Mouse (Mus musculus) embryo, embryonic 11 days (tissue): ENCODE data around the gene Slc27a5.

ENCODE experiments used
- DNase-seq: peaks from one replicate; pipeline ENCODE4 v3.0.0-alpha.2; 2015

The Slc27a5 gene

DNA sequence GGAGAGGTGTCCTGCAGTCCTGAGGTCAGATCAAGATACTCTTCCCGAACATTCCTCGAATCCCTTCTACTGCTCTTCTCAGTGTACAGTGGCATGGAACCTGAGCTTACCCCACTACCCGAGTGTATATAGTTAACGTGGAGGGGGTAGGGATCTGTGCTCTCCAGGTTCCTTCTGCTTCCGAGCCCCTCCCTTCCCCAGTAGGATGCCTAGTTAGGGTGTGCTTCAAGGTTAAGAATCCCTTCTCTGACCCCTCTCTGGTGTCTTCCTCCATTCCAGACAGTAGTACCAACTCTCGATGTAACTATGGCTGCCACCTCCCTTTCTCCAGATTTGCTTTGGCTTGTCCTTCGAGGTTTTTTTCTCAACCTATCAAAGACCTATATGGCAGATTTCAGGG is 17.7 kb downstream of the Slc27a5 start:
- DNase-seq, result no peak

DNA sequence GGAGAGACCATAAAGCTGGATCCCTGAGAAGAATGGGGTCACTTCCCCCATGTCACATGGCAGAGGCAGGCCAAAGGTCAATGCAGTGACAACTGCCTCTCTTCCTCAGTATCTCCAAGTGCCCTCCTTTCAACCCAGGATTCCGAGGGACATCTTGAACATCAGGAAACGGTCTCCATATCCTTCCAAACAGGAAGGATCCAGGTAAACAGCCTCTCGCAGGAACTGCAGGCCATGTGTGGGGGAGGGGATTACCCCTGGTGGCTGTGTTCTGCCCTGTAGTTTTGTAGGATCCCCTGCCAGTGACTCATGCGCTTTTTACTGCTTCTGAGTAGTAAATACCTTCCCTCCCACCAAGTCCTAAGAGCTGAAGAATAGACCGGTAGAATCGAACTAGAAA is 18.2 kb downstream of the Slc27a5 start:
- DNase-seq, result no peak

DNA sequence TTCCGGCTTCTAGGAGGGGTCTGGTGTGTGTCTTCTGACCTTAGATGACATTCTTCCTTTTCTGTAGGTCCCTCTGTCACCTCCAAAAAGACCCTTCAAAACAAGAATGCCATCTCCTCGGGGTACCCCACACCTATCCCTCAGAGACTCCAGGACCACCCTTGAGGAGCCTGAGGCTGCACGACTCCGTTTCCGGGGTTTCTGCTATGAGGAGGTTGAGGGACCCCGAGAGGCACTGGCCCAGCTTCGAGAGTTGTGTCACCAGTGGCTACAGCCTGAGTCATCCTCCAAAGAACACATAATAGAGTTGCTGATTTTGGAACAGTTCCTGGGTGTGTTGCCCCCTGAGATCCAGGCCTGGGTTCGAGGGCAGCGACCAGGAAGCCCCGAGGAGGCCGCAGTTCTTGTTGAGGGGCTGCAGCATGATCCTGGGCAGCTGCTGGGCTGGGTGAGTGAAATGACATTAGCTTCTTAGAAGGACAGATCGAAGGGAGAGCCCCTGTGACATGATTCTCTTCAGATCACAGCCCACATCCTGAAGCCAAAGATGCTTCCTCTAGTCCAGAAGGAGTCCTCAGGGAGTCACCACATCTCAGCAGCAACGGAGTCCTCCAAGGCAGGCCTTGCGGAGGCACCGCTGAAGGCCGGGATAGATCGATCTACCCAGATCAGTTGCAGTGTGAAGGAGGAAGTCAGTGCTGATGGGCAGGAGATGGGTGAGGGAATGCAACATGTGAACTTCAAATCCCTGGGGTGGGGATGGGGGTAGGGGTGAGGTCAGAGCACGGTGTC is 18.9 kb downstream of the Slc27a5 start:
- DNase-seq, result no peak

DNA sequence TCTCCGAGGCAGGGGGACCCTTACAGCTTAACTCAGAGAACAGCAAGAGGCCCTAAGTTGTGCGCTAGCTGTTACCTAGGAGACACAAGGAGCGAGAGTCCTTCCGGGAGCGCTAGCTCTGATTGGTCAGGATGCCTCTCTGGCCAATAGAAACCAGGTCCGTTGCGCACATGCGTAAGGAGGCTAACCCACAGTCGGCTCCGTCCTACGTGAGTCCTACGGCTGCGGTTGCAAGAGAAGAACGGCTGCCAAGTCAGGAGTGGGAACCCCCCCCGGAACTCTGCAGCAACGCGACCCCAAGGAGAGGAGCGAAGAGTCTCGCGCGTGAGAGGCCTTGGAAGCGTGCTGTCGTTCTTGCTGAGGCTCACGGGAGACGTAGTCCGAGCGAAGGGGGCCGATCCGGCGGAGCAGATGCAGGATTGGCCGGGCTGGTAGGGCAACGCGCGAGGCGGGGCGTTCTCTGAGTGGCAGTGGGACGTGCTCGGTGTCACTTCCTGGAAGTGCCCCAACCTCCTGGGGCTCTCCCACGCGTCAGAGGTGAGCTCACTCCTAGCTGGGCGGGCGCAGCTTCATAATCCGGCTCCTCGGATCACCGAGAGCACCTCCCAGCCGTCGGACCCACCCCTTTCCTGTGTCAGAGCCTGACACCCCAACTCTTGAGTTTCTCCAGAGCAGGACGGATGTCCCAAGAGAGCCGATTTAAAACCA is 20.2 kb downstream of the Slc27a5 start, which contains the start of gene Zfp446:
Gene Zfp446 (plus strand): TSS at position 167 of the 708 bp plus-strand sequence.
- DNase-seq, result peak; percentile 98

DNA sequence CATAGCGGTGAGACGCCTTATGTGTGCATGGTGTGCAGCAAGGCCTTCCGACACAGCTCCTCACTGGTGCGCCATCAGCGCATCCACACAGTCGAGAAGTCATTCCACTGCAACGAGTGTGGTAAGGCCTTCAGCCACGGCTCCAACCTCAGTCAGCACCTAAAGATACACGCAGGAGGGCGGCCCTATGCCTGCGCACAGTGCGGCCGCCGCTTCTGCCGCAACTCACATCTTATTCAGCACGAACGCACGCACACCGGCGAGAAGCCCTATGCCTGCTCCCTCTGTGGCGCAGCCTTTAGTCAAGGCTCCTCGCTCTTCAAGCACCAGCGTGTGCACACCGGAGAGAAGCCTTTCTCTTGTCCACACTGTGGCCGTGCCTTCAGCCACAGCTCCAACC is 27.1 kb downstream of the Slc27a5 start:
- no peak for DNase-seq

DNA sequence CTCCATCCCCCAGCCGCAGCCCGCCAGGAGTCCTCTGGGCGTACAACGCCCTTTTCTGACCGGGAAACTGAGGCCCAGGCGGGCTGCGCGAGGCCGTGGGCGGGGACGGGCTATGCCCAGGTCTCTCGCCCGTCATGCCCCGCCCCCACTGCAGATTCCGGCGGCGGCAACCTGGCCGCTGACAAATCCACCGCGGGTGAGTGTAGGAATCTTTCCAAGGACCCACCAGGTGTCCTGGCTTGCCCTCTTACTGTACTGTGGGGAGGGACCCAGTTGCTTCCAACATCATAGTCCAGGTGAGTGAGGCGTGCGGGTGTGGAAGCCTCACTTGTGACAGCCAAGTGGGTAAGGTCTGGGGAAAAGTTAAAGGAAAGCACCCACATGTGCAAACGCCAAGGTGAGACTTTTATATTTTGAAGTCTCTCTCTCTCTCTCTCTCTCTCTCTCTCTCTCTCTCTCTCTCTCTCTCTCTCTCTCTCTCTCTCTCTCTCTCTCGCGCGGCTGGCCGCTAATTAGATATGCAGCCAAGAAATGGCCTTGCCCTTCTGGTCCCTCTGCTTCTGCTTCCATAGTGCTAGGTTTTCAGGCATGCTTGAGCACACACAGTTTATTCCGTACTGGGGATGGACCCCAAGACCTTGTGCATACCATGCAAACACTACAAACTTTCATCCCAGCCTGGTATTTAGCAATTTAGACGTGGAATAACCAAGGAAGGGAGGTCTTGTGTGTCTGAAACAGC is 31.7 kb downstream of the Slc27a5 start:
- peak; percentile 71 for DNase-seq

DNA sequence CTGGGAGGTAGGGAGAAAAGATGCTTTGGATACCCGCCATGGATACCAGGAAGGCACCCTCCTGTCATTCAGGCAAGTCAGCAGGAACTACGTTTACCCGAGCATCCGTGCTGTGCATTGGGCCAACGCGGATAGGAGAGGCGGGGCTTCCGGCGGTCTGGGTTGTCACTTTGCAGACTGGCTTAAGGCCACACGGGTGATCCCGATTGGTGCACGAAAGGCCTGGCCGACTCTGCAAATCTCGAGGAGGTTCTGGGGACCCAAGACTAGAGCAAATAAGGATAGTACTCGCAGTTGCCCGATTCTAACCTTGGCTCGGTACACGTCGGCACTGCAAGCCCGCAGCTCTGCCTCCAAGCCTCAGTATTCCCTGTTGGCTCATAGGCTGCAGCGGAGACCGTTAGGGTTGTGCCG is 32.3 kb downstream of the Slc27a5 start, which contains the start of gene Zfp324:
Gene Zfp324 (plus strand): TSS at position 161 of the 414 bp plus-strand sequence.
- DNase-seq, result peak; percentile 92

DNA sequence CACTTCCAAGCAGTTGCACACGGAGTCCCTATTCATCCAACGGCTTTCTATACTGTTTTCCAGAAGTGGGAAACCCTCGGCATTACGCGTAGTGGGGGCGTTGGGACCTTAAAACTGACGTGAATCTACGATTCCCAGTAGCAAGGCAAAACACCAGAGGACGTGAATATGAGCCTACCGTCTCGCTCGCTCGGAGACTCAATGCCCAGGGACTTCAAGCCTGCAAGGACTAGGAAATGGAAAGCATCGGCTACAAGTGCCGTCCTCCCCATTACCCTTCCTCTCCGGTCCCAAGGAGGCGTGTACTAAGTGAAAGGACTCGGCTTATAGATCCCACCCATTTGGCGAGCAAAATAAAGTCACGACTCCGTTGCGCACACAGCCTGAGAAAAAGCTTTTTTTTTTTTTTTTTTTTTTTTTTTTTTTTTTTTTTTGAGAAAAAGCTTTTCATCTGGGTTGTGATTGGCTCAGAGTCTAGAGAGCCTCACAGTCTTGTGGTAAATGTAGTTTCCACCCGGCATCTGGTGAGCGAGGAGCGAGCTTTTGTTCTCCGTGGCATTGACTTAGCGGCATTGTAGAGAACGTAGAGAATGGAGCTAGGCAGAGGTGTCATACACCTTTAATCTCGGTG is 36.4 kb downstream of the Slc27a5 start:
- DNase-seq, result peak; percentile 87

DNA sequence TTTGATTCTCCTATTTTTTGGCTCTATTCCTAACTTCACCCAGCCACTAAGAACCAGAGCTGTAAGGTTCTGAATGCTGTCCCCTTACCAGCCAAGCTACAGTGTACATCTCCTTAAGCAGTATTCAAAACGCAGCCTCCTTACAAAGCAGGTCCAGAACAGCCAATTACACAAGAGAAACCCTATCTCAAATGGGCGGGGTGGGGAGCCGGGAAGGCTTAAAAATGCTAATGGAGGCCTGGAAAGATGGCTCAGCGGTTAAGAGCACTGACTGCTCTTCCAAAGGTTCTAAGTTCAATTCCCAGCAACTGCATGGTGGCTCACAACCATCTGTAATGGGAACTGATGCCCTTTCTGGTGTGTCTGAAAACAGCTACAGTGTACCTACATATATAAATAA is 38.3 kb downstream of the Slc27a5 start:
- no peak for DNase-seq

DNA sequence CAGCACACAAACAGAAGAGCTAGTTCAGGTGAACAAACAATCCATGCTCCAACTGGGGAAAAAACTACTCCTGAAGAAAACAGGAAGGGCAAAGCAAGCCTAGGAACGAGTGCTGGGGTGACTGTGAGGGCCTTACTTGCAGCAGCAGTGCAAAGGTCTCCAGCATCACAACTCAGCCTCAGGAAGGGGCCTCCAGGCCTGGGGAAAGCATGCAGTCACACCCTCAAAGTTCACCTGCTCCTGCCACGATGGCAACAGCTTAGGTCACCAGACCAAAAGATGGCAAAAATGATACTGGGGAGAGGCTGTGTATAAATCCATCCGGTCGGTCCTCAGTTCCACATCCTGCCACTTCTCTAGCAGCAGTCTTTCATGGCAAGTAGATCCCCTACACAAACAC is 39.0 kb downstream of the Slc27a5 start:
- DNase-seq, result no peak

DNA sequence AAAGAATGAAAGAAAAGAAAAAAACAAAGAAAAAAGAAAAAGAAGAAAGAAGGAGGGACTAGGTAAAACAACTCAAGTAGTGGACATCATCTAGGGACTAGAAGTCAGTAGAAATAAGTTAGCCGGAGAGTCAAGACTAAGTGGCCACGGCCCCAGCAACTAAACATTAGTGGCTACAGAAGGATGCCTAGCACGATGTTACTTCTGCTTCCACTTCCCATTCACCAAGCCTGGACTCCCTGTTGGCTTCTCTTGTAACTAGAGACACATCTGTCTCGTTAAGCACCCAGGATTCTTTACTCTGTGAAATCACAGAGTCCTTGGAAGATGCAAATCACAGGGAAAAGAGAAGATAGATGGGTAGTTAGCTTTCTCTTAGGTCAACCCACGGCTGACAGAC is 40.5 kb downstream of the Slc27a5 start:
- no peak for DNase-seq

DNA sequence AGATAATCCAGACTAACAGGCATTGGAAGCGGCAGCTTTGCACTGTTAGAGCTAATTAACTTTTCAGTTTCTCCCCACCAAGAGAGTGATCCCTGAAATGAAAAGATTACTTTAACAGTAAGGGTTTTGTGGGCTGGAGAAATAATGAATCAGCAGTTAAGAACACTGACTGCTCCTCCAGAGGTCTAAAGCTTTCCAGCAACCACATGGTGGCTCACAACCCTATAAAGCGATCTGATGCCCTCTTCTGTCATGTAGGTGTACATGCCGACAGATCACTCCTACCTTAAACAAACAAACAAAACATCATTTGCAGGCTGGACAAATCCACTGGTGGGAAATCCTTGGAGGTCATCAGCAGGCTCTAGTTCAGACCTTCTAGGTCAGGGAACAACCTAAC is 43.1 kb downstream of the Slc27a5 start:
- DNase-seq, result no peak

DNA sequence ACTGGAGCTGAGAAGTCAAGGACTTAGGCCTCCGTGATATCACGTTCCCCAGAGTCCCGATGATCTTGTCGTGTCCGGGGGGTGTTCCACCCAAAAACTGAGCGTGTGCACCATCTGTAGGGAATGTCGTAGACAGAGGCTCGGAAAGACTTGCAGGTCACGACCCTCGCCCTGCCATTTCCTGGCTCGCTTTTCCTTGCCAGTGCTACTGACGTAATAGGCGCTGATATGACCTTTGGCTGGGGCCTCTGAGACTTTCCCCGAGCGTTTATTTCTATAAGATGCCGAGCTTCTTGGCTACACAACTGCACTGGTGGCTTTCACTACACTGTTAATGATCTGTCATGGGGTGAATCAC is 48.1 kb downstream of the Slc27a5 start:
- no peak for DNase-seq

DNA sequence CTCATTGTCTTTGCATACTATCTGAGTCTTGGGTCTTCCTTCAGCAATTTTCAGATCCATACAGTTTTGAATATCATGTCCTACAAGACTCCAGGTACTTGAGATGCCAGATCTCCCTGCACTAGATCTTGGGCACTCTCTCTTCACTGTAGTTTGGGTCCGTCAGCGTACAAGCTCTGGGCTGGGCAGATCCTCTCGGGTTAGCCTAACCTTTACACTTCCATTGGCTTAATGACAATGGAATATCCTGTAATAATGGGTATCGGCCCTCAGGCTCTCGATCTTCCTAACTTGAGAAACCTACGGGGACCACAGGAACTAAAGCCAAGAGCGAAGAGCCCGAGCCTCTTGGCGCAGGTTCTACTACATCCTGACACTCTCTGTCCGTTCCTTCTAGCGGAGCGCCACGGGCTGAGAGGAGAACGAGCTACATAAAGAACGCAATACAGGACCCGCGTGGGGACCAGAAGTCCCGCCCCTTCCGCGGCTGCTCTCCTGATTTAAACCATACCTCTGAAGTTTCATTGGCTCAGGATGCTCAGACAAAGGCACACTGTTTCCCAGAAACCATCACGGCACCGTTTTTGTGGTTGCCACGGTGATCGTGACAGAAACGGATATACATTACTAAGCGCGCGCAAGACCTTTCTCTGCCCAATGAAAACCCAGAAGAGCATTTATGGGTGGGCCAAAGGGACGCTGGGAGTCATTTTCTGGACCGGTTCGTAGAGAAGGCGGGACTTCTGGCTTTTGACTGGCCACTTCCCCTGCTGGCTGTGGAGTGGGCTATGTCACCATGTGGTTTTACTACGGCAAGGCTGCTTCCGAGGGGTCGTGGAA is 48.7 kb downstream of the Slc27a5 start:
- DNase-seq, result peak; percentile 97

DNA sequence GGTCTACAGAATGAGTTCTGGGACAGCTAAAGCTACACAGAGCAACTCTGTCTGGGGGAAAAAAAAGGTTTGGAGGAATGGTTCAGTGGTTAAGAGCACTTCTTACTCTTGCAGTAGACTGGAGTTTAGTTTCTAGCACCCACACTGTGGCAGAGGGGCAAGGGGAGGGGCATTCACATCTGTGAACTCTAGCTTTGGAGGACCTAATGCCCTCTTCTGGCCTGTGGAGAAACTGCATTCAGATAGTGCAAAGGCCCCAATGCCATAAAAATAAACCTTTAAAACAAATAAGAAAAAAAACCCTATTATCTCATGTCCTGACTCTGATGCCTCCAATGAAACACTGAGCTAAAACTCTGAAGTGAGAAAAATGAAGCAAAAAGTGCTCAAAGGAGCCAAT is 54.5 kb downstream of the Slc27a5 start:
- DNase-seq, result no peak

DNA sequence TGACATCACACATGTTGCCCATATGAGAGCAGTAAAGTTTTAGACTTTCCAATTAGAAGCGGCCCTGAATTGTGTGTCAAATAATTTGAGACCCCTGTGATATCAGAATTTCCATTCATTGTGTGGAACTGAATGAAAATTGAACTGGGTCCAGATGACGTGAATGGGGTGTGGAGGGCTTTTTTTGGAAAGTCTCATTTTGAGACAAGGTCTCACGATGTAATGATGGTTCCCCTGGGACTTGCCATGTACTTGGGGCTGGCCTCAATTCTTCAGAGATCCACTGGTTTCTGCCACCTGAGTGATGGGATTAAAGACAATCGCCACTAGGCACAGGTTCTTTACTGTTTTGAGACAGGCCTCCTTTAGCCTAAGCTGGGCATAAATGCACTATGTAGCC is 57.4 kb downstream of the Slc27a5 start:
- no peak for DNase-seq
